In genomic region chr8:120375170-120375569, GRCm38 (mm10) we compare ENCODE assay signal across 10 mouse cellular contexts.
DNase-seq lines count a peak whose midpoint lies in the region; ATAC-seq lines count a peak whose summit lies in the region.
"Had no signal": no experiment of that assay in that cellular context is flagged by ENCODE, and none has a peak within 500 bp of the region (broad histone marks: within the 10 kb centered on the region; RNA-seq: fewer than 3 reads in every experiment).

No protein-coding gene starts in this region.

- peak overlapping the region; percentile 96 for H3K27ac ChIP-seq in liver, embryonic 13.5 days

- intact Hi-C loops in left cerebral cortex, postnatal 36 days (cut with DNase I): no loop called here

- no peaks in the 10 kb centered on the region for H3K36me3 ChIP-seq in liver, embryonic 13.5 days
- H3K36me3 ChIP-seq: lung, embryonic 15.5 days had no signal

- no peaks in the 10 kb centered on the region for H3K9me3 ChIP-seq in liver, embryonic 13.5 days (replicated peaks)
- H3K9me3 ChIP-seq: lung, embryonic 15.5 days had no signal

- H3K27me3 ChIP-seq in liver, embryonic 13.5 days: no peaks in the 10 kb centered on the region
- H3K27me3 ChIP-seq: lung, embryonic 15.5 days had no signal

- DNase-seq in ES-CJ7 (ENCODE audit: low read depth, low spot score) (peak; percentile 94), MN1 (ENCODE audit: low spot score) (peak; percentile 69)
- peak; percentile 59 for DNase-seq in liver, embryonic 13.5 days
- no peak for DNase-seq in adrenal gland, adult 8-10 months
- no peak for DNase-seq in left cerebral cortex, postnatal 36 days (ENCODE audit: low spot score in 2 of 2)
- DNase-seq in spleen, postnatal 14 days (ENCODE audit: low spot score in 2 of 2): no peak
- DNase-seq: gastrocnemius, postnatal 10 days had no signal

- peak overlapping the region; percentile 82 for H3K9ac ChIP-seq in liver, embryonic 13.5 days
- H3K9ac ChIP-seq: lung, embryonic 15.5 days had no signal

- WGBS in liver, embryonic 13.5 days (ENCODE audit: insufficient replicate concordance): 5% methylated on average over 5 of the region's 5 CpGs

- H3K4me1 ChIP-seq in liver, embryonic 13.5 days (replicated peaks): peaks cover 99% of the 10 kb centered on the region

- H3K4me2 ChIP-seq in liver, embryonic 13.5 days: peak overlapping the region; percentile 2; the same call in 1 of the 2 replicates
- H3K4me2 ChIP-seq: lung, embryonic 15.5 days had no signal

- ATAC-seq in granulocyte monocyte progenitor cell, adult 5-6 weeks (replicated peaks; ENCODE audit: poor library complexity, severe bottlenecking): peak; percentile 60
- peak; percentile 19; the same call in 1 of the 2 replicates for ATAC-seq in liver, embryonic 13.5 days (ENCODE audit: low read depth)
- no peak for ATAC-seq in monocyte, adult 5-6 weeks (replicated peaks; ENCODE audit: insufficient number of reproducible peaks, low FRiP score, low TSS enrichment, poor library complexity, severe bottlenecking)

- H3K4me3 ChIP-seq in liver, embryonic 13.5 days (replicated peaks): no peak overlapping the region
- H3K4me3 ChIP-seq: lung, embryonic 15.5 days had no signal

Comparison
In these comparisons a context has a peak if more than half of its experiments do, and no peak if none do; other contexts are left out.
1. DNase-seq: peak in ES-CJ7 (single experiment), MN1 (single experiment) and liver, embryonic 13.5 days (single experiment); none in adrenal gland, adult 8-10 months (single experiment), left cerebral cortex, postnatal 36 days (0 of 2) and spleen, postnatal 14 days (0 of 2).